Mouse (Mus musculus) macrophage (primary cell): ENCODE results near the gene Nfkbia. TPM values are rescaled to one million over a fixed set of nuclear protein-coding genes. Genes with fewer than 3 reads are reported as not detected.

Experiments
- H3K27ac ChIP-seq: fragments of 350-480 bp; formaldehyde crosslinking; 2 replicates; pipeline ENCODE4 v1.9.0; 2021
- H3K36me3 ChIP-seq: fragments of 350-480 bp; formaldehyde crosslinking; 2 replicates; pipeline ENCODE4 v1.9.0; 2021; ENCODE audit errors: inconsistent target
- H3K4me3 ChIP-seq: fragments of 350-480 bp; formaldehyde crosslinking; 2 replicates; pipeline ENCODE4 v1.9.0; 2021; ENCODE audit errors: inconsistent target
- H3K79me2 ChIP-seq: fragments of 350-480 bp; formaldehyde crosslinking; 2 replicates; pipeline ENCODE4 v1.9.0; 2021; ENCODE audit errors: inconsistent target
- WGBS: methylation state at CpG from one replicate; pipeline ENCODE4 v1.1.7; 2026; ENCODE audit warnings: inconsistent platforms; ENCODE audit not compliant: missing documents; 5-methylcytosine and 5-hydroxymethylcytosine counted together
- polyA plus RNA-seq: library from polyadenylated mRNA; stranded (reverse); fragments of 250-400 nt; gene quantifications from 3 replicates; pipeline ENCODE4 v1.2.4, GENCODE M21; 2018; ENCODE audit warnings: inconsistent platforms

Gene Nfkbia
- polyA plus RNA-seq, 1 experiment from 2014 or later: 33.4 TPM

- Histone ChIP-seq H3K79me2 (no peaks in the 10 kb centered on the region), H3K36me3 (no peaks in the 10 kb centered on the region), H3K27ac (no peak overlapping the region), H3K4me3 (no peak overlapping the region)
- 94% methylated on average over 2 of the region's 2 CpGs for WGBS
Measured at GRCm38 (mm10) chr12:55448457-55448856, 44.0 kb downstream of the Nfkbia start.

- no peak overlapping the region for H3K4me3 ChIP-seq
- H3K36me3 ChIP-seq: no peaks in the 10 kb centered on the region
- no peaks in the 10 kb centered on the region for H3K79me2 ChIP-seq
- H3K27ac ChIP-seq: 0 out of 2 replicates have a peak overlapping the region, but pooled peaks have one; percentile 27
- WGBS: 51% methylated on average over 11 of the region's 11 CpGs
Measured at GRCm38 (mm10) chr12:55447396-55447760, 45.1 kb downstream of the Nfkbia start.

- Histone ChIP-seq H3K79me2 (no peaks in the 10 kb centered on the region), H3K4me3 (no peak overlapping the region), H3K36me3 (no peaks in the 10 kb centered on the region), H3K27ac (peak overlapping the region; percentile 27)
- 23% methylated on average over 13 of the region's 13 CpGs for WGBS
Measured at GRCm38 (mm10) chr12:55446746-55447395, 45.6 kb downstream of the Nfkbia start.

- peak overlapping the region; percentile 27; the same call in 1 of the 2 replicates for H3K27ac ChIP-seq
- H3K4me3 ChIP-seq: no peak overlapping the region
- 94% methylated on average over 4 of the region's 4 CpGs for WGBS
- no peaks in the 10 kb centered on the region for H3K36me3 ChIP-seq
- H3K79me2 ChIP-seq: no peaks in the 10 kb centered on the region
Measured at GRCm38 (mm10) chr12:55446366-55446745, 46.1 kb downstream of the Nfkbia start.

- H3K4me3 ChIP-seq: no peak overlapping the region
Measured at GRCm38 (mm10) chr12:55445583-55445982, 46.9 kb downstream of the Nfkbia start.

GRCm38 (mm10) chr12:55444031-55444451 lies 48.4 kb downstream of the Nfkbia start:
- Histone ChIP-seq H3K79me2 (no peaks in the 10 kb centered on the region), H3K4me3 (no peak overlapping the region), H3K27ac (no peak overlapping the region), H3K36me3 (no peaks in the 10 kb centered on the region)
- WGBS: 92% methylated on average over 4 of the region's 4 CpGs

More at GRCm38 (mm10) chr12:55445583-55445982, 46.9 kb downstream of the Nfkbia start:
- no peaks in the 10 kb centered on the region for H3K79me2 ChIP-seq
- H3K27ac ChIP-seq: no peak overlapping the region
- no peaks in the 10 kb centered on the region for H3K36me3 ChIP-seq
- 92% methylated on average over 4 of the region's 4 CpGs for WGBS

- WGBS: 81% methylated on average over 9 of the region's 9 CpGs
- H3K36me3 ChIP-seq: no peaks in the 10 kb centered on the region
- H3K4me3 ChIP-seq: no peak overlapping the region
- H3K27ac ChIP-seq: no peak overlapping the region
- H3K79me2 ChIP-seq: no peaks in the 10 kb centered on the region
Measured at GRCm38 (mm10) chr12:55442861-55443850, 49.3 kb downstream of the Nfkbia start.

- H3K79me2 ChIP-seq: no peaks in the 10 kb centered on the region
Measured at GRCm38 (mm10) chr12:55442245-55442644, 50.2 kb downstream of the Nfkbia start.

GRCm38 (mm10) chr12:55440416-55440815 lies 52.0 kb downstream of the Nfkbia start:
- Histone ChIP-seq H3K27ac (no peak overlapping the region), H3K36me3 (no peaks in the 10 kb centered on the region), H3K79me2 (no peaks in the 10 kb centered on the region), H3K4me3 (no peak overlapping the region)
- WGBS: 82% methylated on average over 5 of the region's 5 CpGs

More at GRCm38 (mm10) chr12:55442245-55442644, 50.2 kb downstream of the Nfkbia start:
- Histone ChIP-seq H3K27ac (no peak overlapping the region), H3K4me3 (no peak overlapping the region), H3K36me3 (no peaks in the 10 kb centered on the region)
- WGBS: 100% methylated on average over 1 of the region's 1 CpGs

Other genes with a start within 250 kb of the Nfkbia start
- 7.0 to 7.9 TPM (median 7.4 TPM) in 3 replicates for gene 1110008L16Rik, start 193.1 kb downstream of the Nfkbia start, polyA plus RNA-seq
- 9.6 to 11.8 TPM (median 10.6 TPM) in 3 replicates for gene Ppp2r3c, start 189.6 kb downstream of the Nfkbia start, polyA plus RNA-seq
- gene Psma6, start 108.4 kb downstream of the Nfkbia start, polyA plus RNA-seq: 135 to 267 TPM (median 190 TPM) in 3 replicates
- gene Aldoart2, start 72.6 kb upstream of the Nfkbia start, polyA plus RNA-seq: not detected in 3 replicates
- gene Insm2, start 106.8 kb upstream of the Nfkbia start, polyA plus RNA-seq: not detected in 3 replicates